Mouse (Mus musculus) intestine, embryonic 14.5 days (tissue): ENCODE measurements around the gene 2310057J18Rik. TPM values are rescaled to one million over a fixed set of nuclear protein-coding genes. Genes with fewer than 3 reads are reported as not detected.

ENCODE experiments used
- polyA plus RNA-seq: library from polyadenylated mRNA; unstranded; fragments of >200 nt; fragmentation: Nextera tagmentation; extraction: Ambion mirVana; gene quantifications from 2 replicates; pipeline ENCODE4 v1.2.1, GENCODE M21; 2014

The 2310057J18Rik gene
- polyA plus RNA-seq, 1 experiment from 2014 or later, result not detected

Other genes starting within 250 kb of the 2310057J18Rik start
- 3.3 and 4.2 TPM in 2 replicates for gene Soga3, start 157.5 kb upstream of the 2310057J18Rik start, polyA plus RNA-seq
- 0.89 TPM in 1 of 2 replicates, not detected in the other for gene Gm49353, start 212.7 kb upstream of the 2310057J18Rik start, polyA plus RNA-seq
- gene 9330159F19Rik, start 225.3 kb upstream of the 2310057J18Rik start, polyA plus RNA-seq, result 1.6 and 1.8 TPM in 2 replicates